Mouse (Mus musculus) hindbrain, embryonic 12.5 days (tissue): ENCODE data around the gene Pde10a. TPM values are rescaled to one million over a fixed set of nuclear protein-coding genes. Genes with fewer than 3 reads are reported as not detected.
A peak's percentile ranks its signal among the peaks of the same experiment; 100 is the strongest.

Experiments
- ATAC-seq: fragments of 200-750 bp; cut with Nextera tagmentation; 2 replicates; pipeline ENCODE4 v1.8.0; 2017; ENCODE audit warnings: moderate TSS enrichment; ENCODE audit not compliant: low FRiP score
- H3K27ac ChIP-seq: fragments of 300-500 bp; sonication (generic); 2 replicates; pipeline ENCODE4 v1.5.1; 2016; ENCODE audit warnings: mild to moderate bottlenecking
- H3K27me3 ChIP-seq: fragments of 300-500 bp; sonication (generic); 2 replicates; pipeline ENCODE4 v1.6.1; 2016; ENCODE audit warnings: mild to moderate bottlenecking
- H3K36me3 ChIP-seq: fragments of 300-500 bp; sonication (generic); 2 replicates; pipeline ENCODE4 v1.6.1; 2016; ENCODE audit warnings: mild to moderate bottlenecking
- H3K4me1 ChIP-seq: fragments of 300-500 bp; sonication (generic); 2 replicates; pipeline ENCODE4 v1.6.1; 2016
- H3K4me2 ChIP-seq: fragments of 300-500 bp; sonication (generic); replicated peaks from 2 replicates; pipeline ENCODE4 v1.6.1; 2016; ENCODE audit warnings: mild to moderate bottlenecking
- H3K4me3 ChIP-seq: fragments of 300-500 bp; sonication (generic); 2 replicates; pipeline ENCODE4 v1.5.1; 2016; ENCODE audit warnings: mild to moderate bottlenecking
- H3K9ac ChIP-seq: fragments of 300-500 bp; sonication (generic); 2 replicates; pipeline ENCODE4 v1.6.1; 2016; ENCODE audit warnings: mild to moderate bottlenecking, moderate library complexity
- H3K9me3 ChIP-seq: fragments of 300-500 bp; sonication (generic); replicated peaks from 2 replicates; pipeline ENCODE4 v1.6.1; 2016; ENCODE audit warnings: mild to moderate bottlenecking
- WGBS: fragments of 180-500 bp; shearing (Covaris S2); methylation state at CpG from one replicate; pipeline ENCODE4 v1.1.7; 2016; 5-methylcytosine and 5-hydroxymethylcytosine counted together
- polyA plus RNA-seq: library from polyadenylated mRNA; unstranded; fragments of >200 nt; fragmentation: Nextera tagmentation; extraction: Ambion mirVana; gene quantifications from 2 replicates; pipeline ENCODE4 v1.2.1, GENCODE M21; 2016

Pde10a gene
- polyA plus RNA-seq, 1 experiment from 2014 or later = 13.9 TPM

- ATAC-seq = no peak
- H3K4me1 ChIP-seq = peaks cover 13% of the 10 kb centered on the region
- 77% methylated on average over 2 of the region's 2 CpGs for WGBS
- H3K27ac ChIP-seq = no peak overlapping the region
- H3K4me3 ChIP-seq = no peak overlapping the region
- H3K9me3 ChIP-seq = no peaks in the 10 kb centered on the region
- no peaks in the 10 kb centered on the region for H3K27me3 ChIP-seq
- peaks cover 13% of the 10 kb centered on the region; the same call in 1 of the 2 replicates for H3K36me3 ChIP-seq
- no peak overlapping the region for H3K9ac ChIP-seq
- H3K4me2 ChIP-seq = no peak overlapping the region
Observed at GRCm38 (mm10) chr17:8986551-8986950, 461.4 kb downstream of the Pde10a start.

DNA sequence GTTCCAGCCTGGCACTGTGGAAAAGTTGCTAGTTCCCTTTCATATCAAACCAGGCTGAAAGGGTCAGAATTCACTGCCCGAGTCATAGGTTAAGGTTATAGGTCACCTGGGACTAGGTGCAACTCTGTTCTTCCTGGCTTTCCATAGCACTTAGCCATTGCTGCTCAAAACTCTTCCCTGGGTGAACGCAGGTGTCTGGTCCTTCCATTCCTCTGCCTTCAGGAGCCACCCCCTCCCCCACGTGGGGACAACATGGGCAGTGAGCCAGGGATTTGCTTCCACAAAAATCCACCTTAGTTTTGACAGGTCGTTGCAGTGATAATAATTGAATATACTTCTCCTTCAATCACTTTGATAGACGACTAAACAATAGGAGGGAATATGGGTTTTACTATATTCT, 462.2 kb downstream of the Pde10a start:
- H3K4me3 ChIP-seq = no peak overlapping the region
- no peak overlapping the region for H3K4me2 ChIP-seq
- no peak for ATAC-seq
- H3K27me3 ChIP-seq = no peaks in the 10 kb centered on the region
- WGBS = 81% methylated on average over 5 of the region's 5 CpGs
- H3K9me3 ChIP-seq = no peaks in the 10 kb centered on the region
- H3K9ac ChIP-seq = no peak overlapping the region
- H3K4me1 ChIP-seq = peaks cover 13% of the 10 kb centered on the region
- peaks cover 11% of the 10 kb centered on the region; the same call in 1 of the 2 replicates for H3K36me3 ChIP-seq
- no peak overlapping the region for H3K27ac ChIP-seq

DNA sequence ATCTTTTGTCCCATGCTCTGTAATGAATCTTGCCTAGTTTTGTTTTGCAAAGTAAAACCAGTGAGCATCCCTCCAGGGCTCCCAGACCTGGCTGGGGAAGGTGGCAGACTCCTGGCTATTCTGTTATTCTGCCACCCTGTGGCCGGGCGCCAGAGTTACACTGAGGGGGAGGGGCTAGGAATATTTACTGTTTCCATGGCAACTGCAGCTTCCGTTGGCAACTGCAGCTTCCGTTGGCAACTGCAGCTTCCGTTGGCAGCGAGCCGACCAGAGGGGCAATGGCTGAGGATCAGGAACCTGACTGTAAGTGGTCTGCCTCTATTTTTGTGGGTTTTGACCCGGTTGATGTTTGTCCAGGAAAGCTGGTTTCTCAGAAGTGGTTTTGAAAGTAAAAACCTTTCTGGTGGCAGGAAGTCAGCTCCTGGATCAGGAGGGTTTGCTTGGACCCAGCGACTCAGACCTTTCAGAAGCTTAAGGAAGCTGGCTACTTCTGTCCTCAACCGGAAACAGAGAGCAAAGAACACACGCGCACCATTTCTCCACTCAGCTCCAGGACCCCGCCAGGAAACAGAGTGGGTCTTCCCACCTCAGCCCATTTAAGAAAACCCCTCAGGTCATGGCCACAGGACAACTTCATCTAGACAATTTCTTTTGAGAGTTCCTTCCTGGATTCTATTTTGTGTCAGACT, 463.1 kb downstream of the Pde10a start, which contains the start of gene 1700010I14Rik:
1700010I14Rik (plus strand) TSS at position 215 of the 689 bp plus-strand sequence.
- Histone ChIP-seq H3K4me2 (peak within 1 kb of the TSS; percentile 61), H3K9ac (peak within 1 kb of the TSS; percentile 43; the same call in 1 of the 2 replicates), H3K27me3 (no peaks in the 10 kb centered on the region), H3K4me3 (peak within 1 kb of the TSS; percentile 34), H3K9me3 (no peaks in the 10 kb centered on the region), H3K27ac (no peak within 1 kb of the TSS), H3K4me1 (peaks cover 13% of the 10 kb centered on the region), H3K36me3 (peaks cover 12% of the 10 kb centered on the region; the same call in 1 of the 2 replicates)
- WGBS = 7% methylated on average over 13 of the region's 13 CpGs
- peak; percentile 73 for ATAC-seq

GRCm38 (mm10) chr17:8991160-8991559, 466.0 kb downstream of the Pde10a start:
- WGBS = 30% methylated on average over 8 of the region's 8 CpGs
- Histone ChIP-seq H3K9me3 (no peaks in the 10 kb centered on the region), H3K4me2 (no peak overlapping the region), H3K4me3 (no peak overlapping the region), H3K27ac (no peak overlapping the region), H3K27me3 (no peaks in the 10 kb centered on the region), H3K4me1 (peaks cover 13% of the 10 kb centered on the region), H3K9ac (no peak overlapping the region), H3K36me3 (peaks cover 24% of the 10 kb centered on the region)
- ATAC-seq = no peak

GRCm38 (mm10) chr17:8995344-8995743, 470.2 kb downstream of the Pde10a start:
- ATAC-seq = no peak

GRCm38 (mm10) chr17:9002438-9002837, 477.3 kb downstream of the Pde10a start:
- 74% methylated on average over 4 of the region's 4 CpGs for WGBS
- Histone ChIP-seq H3K4me2 (no peak overlapping the region), H3K9ac (no peak overlapping the region), H3K4me1 (no peaks in the 10 kb centered on the region), H3K9me3 (no peaks in the 10 kb centered on the region), H3K27ac (no peak overlapping the region), H3K27me3 (no peaks in the 10 kb centered on the region), H3K36me3 (no peaks in the 10 kb centered on the region), H3K4me3 (no peak overlapping the region)
- no peak for ATAC-seq

More at GRCm38 (mm10) chr17:8995344-8995743, 470.2 kb downstream of the Pde10a start:
- no peak overlapping the region for H3K27ac ChIP-seq
- H3K9me3 ChIP-seq = no peaks in the 10 kb centered on the region
- H3K36me3 ChIP-seq = peaks cover 29% of the 10 kb centered on the region
- H3K9ac ChIP-seq = no peak overlapping the region
- no peak overlapping the region for H3K4me3 ChIP-seq
- no peaks in the 10 kb centered on the region for H3K27me3 ChIP-seq
- H3K4me1 ChIP-seq = no peaks in the 10 kb centered on the region
- WGBS = 79% methylated on average over 1 of the region's 1 CpGs
- no peak overlapping the region for H3K4me2 ChIP-seq

GRCm38 (mm10) chr17:9004516-9004915, 479.3 kb downstream of the Pde10a start:
- no peak overlapping the region for H3K9ac ChIP-seq
- ATAC-seq = no peak
- H3K36me3 ChIP-seq = no peaks in the 10 kb centered on the region
- H3K27me3 ChIP-seq = no peaks in the 10 kb centered on the region
- H3K4me2 ChIP-seq = no peak overlapping the region
- 85% methylated on average over 4 of the region's 4 CpGs for WGBS
- H3K4me3 ChIP-seq = no peak overlapping the region
- H3K27ac ChIP-seq = no peak overlapping the region
- H3K4me1 ChIP-seq = no peaks in the 10 kb centered on the region
- no peaks in the 10 kb centered on the region for H3K9me3 ChIP-seq

DNA sequence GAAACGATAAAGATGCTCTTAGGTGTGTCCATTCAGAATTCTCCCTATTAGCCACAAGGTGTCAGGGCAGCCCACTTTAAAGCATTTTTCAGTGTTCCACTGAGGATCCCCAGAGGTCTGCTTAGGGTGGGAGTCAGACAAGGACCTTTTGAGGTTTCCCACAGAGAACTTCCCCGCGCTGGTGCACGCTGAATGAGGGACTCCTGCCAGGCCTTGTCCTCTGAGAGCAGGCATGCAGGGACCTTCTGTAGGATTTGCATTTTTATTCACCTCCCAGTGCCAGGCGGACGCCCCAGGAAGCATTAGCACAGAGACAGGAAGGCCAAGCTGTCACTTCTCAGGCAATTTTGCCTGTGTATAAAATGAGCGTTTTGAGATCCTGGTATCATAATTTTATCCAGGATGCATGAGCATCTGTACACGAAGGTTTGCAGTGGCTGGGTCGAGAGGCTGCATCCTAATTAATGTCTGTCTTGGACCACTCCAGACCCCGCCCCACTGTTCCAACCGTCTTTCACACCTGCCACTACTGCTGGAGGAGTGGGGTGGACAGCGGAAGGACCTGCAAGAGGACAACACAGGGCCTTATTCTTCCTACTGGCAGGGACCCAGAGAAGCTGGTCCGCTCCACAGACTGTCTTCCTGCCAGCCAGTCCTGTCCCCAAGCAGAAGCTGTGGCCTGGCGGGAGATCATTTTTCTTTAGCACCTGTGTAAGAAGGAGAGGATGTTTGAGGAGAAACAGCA, 498.2 kb downstream of the Pde10a start:
- Histone ChIP-seq H3K4me1 (peaks cover 13% of the 10 kb centered on the region), H3K9me3 (no peaks in the 10 kb centered on the region), H3K9ac (no peak overlapping the region), H3K27ac (peak overlapping the region; percentile 23; the same call in 1 of the 2 replicates), H3K27me3 (no peaks in the 10 kb centered on the region), H3K36me3 (no peaks in the 10 kb centered on the region), H3K4me3 (no peak overlapping the region), H3K4me2 (peak overlapping the region; percentile 21; the same call in 1 of the 2 replicates)
- 31% methylated on average over 14 of the region's 14 CpGs for WGBS
- ATAC-seq = peak; percentile 50; the same call in 1 of the 2 replicates

- ATAC-seq = no peak
- no peaks in the 10 kb centered on the region for H3K36me3 ChIP-seq
- no peak overlapping the region for H3K9ac ChIP-seq
- H3K9me3 ChIP-seq = no peaks in the 10 kb centered on the region
- H3K4me2 ChIP-seq = no peak overlapping the region
- no peaks in the 10 kb centered on the region for H3K27me3 ChIP-seq
- no peak overlapping the region for H3K4me3 ChIP-seq
- no peak overlapping the region for H3K27ac ChIP-seq
- peaks cover 9% of the 10 kb centered on the region for H3K4me1 ChIP-seq
- WGBS = 63% methylated on average over 5 of the region's 5 CpGs
Observed at GRCm38 (mm10) chr17:9030181-9030580, 505.0 kb downstream of the Pde10a start.

DNA sequence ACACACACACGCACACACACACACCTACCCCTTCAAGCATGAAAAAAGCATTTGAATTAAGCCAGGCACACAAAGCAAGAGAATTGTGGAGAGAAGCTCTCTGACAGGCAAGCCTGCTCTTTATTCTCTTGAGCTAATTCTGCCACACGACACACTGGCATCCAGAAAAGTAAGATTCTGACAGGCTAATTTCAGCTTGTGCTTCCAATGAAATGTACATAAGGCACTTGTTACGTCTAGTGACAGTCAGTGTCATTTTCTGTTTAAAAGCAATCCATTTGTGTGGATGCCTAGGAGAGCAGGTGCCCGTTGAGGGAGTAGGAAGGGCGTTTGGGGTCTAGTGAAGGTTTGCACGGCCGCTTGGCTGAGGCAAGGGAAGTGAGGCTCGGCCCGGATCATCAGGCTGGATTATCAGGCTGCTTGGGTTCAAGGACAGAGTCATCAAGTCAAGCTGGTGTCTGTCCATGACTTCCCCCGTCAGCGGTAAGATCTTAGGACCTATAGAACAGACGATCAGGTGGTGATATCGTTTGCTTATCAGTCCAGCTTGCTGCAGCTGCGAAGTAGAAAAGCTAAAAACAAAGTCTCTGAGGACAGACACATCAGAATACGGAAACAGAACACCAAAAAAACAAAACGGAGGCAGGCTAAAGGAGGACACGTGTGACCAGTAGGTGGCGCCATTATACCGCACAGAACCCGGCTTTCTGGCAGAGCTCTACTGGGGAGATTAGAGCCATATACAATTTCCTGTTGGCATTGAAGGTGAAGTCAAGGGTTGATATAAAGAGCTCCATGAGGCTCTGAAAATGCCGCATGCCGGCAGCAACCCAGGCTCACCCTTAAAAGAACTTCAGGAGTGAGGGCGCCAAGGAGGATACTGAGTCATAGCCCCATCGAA, 506.3 kb downstream of the Pde10a start:
- WGBS = 16% methylated on average over 24 of the region's 24 CpGs
- Histone ChIP-seq H3K4me1 (peaks cover 16% of the 10 kb centered on the region), H3K36me3 (no peaks in the 10 kb centered on the region), H3K27me3 (no peaks in the 10 kb centered on the region), H3K4me2 (peak overlapping the region; percentile 32), H3K9ac (0 out of 2 replicates have a peak overlapping the region, but pooled peaks have one; percentile 5), H3K4me3 (no peak overlapping the region), H3K27ac (0 out of 2 replicates have a peak overlapping the region, but pooled peaks have one; percentile 17), H3K9me3 (no peaks in the 10 kb centered on the region)
- ATAC-seq = peak; percentile 69; the same call in 1 of the 2 replicates

- Histone ChIP-seq H3K36me3 (no peaks in the 10 kb centered on the region), H3K9ac (no peak overlapping the region), H3K4me2 (no peak overlapping the region), H3K9me3 (no peaks in the 10 kb centered on the region), H3K27ac (no peak overlapping the region), H3K27me3 (no peaks in the 10 kb centered on the region), H3K4me1 (peaks cover 12% of the 10 kb centered on the region), H3K4me3 (no peak overlapping the region)
- WGBS = 76% methylated on average over 6 of the region's 6 CpGs
- no peak for ATAC-seq
Observed at GRCm38 (mm10) chr17:9032362-9033044, 507.3 kb downstream of the Pde10a start.
